Mouse (Mus musculus) kidney, adult 8-10 months (tissue): ENCODE measurements around the gene Trim29.

Experiments
- DNase-seq, 2 experiments: peaks; one replicate each; pipeline ENCODE4 v3.0.0; 2022

The Trim29 gene

GRCm38 (mm10) chr9:43315320-43315950 lies 4.8 kb downstream of the Trim29 start:
- DNase-seq = no peak

- no peak for DNase-seq
These were observed 5.8 kb downstream of the Trim29 start for GRCm38 (mm10) chr9:43316466-43316865.

- no peak for DNase-seq
These were observed 8.0 kb downstream of the Trim29 start for GRCm38 (mm10) chr9:43318661-43319060.

- DNase-seq = no peak
These were observed 11.3 kb downstream of the Trim29 start for GRCm38 (mm10) chr9:43321951-43322350.

GRCm38 (mm10) chr9:43322666-43323065 lies 12.0 kb downstream of the Trim29 start:
- no peak for DNase-seq

GRCm38 (mm10) chr9:43325486-43325885 lies 14.8 kb downstream of the Trim29 start:
- DNase-seq = no peak

- no peak for DNase-seq
These were observed 15.5 kb downstream of the Trim29 start for GRCm38 (mm10) chr9:43326015-43326631.

- DNase-seq = no peak
These were observed 16.8 kb downstream of the Trim29 start for GRCm38 (mm10) chr9:43327182-43328129.

- DNase-seq = no peak
These were observed 19.8 kb downstream of the Trim29 start for GRCm38 (mm10) chr9:43330426-43330825.

- DNase-seq = peak in 1 of 2 experiments; percentile 6
These were observed 21.1 kb downstream of the Trim29 start for GRCm38 (mm10) chr9:43331476-43332471.

GRCm38 (mm10) chr9:43334476-43334875 lies 23.8 kb downstream of the Trim29 start:
- no peak for DNase-seq

- DNase-seq = no peak
These were observed 27.0 kb downstream of the Trim29 start for GRCm38 (mm10) chr9:43337636-43338035.

- DNase-seq = no peak
These were observed 27.4 kb downstream of the Trim29 start for GRCm38 (mm10) chr9:43338067-43338466.

GRCm38 (mm10) chr9:43339614-43340020 lies 29.0 kb downstream of the Trim29 start:
- peak; percentile 11 to 71 for DNase-seq

GRCm38 (mm10) chr9:43350089-43350488 lies 39.4 kb downstream of the Trim29 start:
- DNase-seq = no peak

- no peak for DNase-seq
These were observed 40.4 kb downstream of the Trim29 start for GRCm38 (mm10) chr9:43351015-43351414.

GRCm38 (mm10) chr9:43357011-43357410 lies 46.4 kb downstream of the Trim29 start:
- no peak for DNase-seq

- DNase-seq = peak; percentile 5 to 22
These were observed 48.1 kb downstream of the Trim29 start for GRCm38 (mm10) chr9:43358591-43359323.

- no peak for DNase-seq
These were observed 58.1 kb downstream of the Trim29 start for GRCm38 (mm10) chr9:43368781-43369180.

GRCm38 (mm10) chr9:43383871-43384270 lies 73.2 kb downstream of the Trim29 start:
- DNase-seq = no peak

- no peak for DNase-seq
These were observed 73.8 kb downstream of the Trim29 start for GRCm38 (mm10) chr9:43384400-43384799.
